In the genomic region with DNA sequence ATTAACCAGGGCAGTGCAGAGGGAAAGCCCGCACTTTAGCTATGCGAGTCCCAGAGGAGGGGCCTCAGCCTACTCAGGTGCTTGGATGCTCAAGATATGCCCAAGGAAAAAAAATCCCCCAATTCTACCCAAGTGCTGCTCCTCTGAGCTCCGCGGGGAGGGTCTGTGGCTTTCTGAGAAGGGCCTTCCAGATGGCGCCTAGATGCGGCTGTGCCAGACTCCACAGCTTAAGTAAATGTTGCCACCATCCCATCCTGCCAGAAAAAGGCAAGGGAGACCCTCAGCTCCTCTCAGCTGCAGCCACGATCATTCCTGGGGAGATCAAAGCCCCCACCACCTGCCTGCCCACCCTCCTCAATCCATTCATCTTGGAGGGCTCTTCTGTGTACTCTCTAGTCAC, we compare ENCODE assay signal across 20 mouse cellular contexts.
"Had no signal": no experiment of that assay in that cellular context is flagged by ENCODE, and none has a peak within 500 bp of the region (broad histone marks: within the 10 kb centered on the region; RNA-seq: fewer than 3 reads in every experiment).

No protein-coding gene starts in this region.

- DNase-seq: kidney, adult 2 months; kidney, postnatal 25 days; layer of hippocampus, adult 9-11 months; liver, postnatal 0 days; lung, embryonic 14.5 days; lung, postnatal 36 days; thymus, adult 2 months; thymus, postnatal 14 days; thymus, postnatal 4 days had no signal

- H3K36me3 ChIP-seq: limb, embryonic 12.5 days; limb, embryonic 15.5 days had no signal

- H3K27ac ChIP-seq: kidney, postnatal 0 days; layer of hippocampus, adult 2 months; limb, embryonic 12.5 days; limb, embryonic 15.5 days; liver, embryonic 14.5 days; stomach, postnatal 0 days had no signal

- H3K27me3 ChIP-seq: limb, embryonic 15.5 days; megakaryocyte, embryonic 14.5 days had no signal

- H3K4me2 ChIP-seq: limb, embryonic 12.5 days; limb, embryonic 15.5 days; liver, embryonic 11.5 days; lung, embryonic 14.5 days; midbrain, embryonic 11.5 days had no signal

- ATAC-seq: liver, postnatal 0 days; lung, postnatal 0 days; midbrain, embryonic 16.5 days had no signal

- H3K9me3 ChIP-seq: limb, embryonic 12.5 days; limb, embryonic 15.5 days had no signal

- H3K4me3 ChIP-seq: layer of hippocampus, adult 2 months; limb, embryonic 12.5 days; limb, embryonic 15.5 days; megakaryocyte, embryonic 14.5 days had no signal

- H3K9ac ChIP-seq: limb, embryonic 12.5 days; limb, embryonic 15.5 days; liver, embryonic 14.5 days; liver, postnatal 0 days; lung, embryonic 14.5 days had no signal
